ENCODE assay signal across 25 mouse cellular contexts in genomic region chr12:10941064-10941463, GRCm38 (mm10).
A peak's percentile ranks its signal among the peaks of the same experiment; 100 is the strongest.
DNase-seq lines count a peak whose midpoint lies in the region; ATAC-seq and TF ChIP-seq lines count a peak whose summit lies in the region.
"Had no signal": no experiment of that assay in that cellular context is flagged by ENCODE, and none has a peak within 500 bp of the region (broad histone marks: within the 10 kb centered on the region; RNA-seq: fewer than 3 reads in every experiment).

No protein-coding gene starts in this region.

- no peak overlapping the region for H3K4me2 ChIP-seq in forebrain, postnatal 0 days (ENCODE audit: low read depth)
- no peak overlapping the region for H3K4me2 ChIP-seq in lung, embryonic 14.5 days
- H3K4me2 ChIP-seq: heart, embryonic 11.5 days; hindbrain, embryonic 12.5 days; hindbrain, embryonic 15.5 days had no signal

- H3K27ac ChIP-seq in forebrain, postnatal 0 days (ENCODE audit: low read depth, low read length), result no peak overlapping the region
- no peak overlapping the region for H3K27ac ChIP-seq in forebrain, embryonic 10.5 days
- no peak overlapping the region for H3K27ac ChIP-seq in lung, embryonic 14.5 days (ENCODE audit: low read depth)
- H3K27ac ChIP-seq: gastrocnemius, adult 2 months; hindbrain, embryonic 12.5 days; hindbrain, embryonic 15.5 days had no signal

- H3K4me3 ChIP-seq in forebrain, postnatal 0 days (ENCODE audit: low read depth, low read length), result no peak overlapping the region
- no peak overlapping the region for H3K4me3 ChIP-seq in forebrain, embryonic 10.5 days
- H3K4me3 ChIP-seq in lung, embryonic 14.5 days (ENCODE audit: low read depth, low read length), result no peak overlapping the region
- H3K4me3 ChIP-seq: gastrocnemius, adult 2 months; hindbrain, embryonic 12.5 days; hindbrain, embryonic 15.5 days had no signal

- peak; percentile 69; the same call in 1 of the 2 replicates for ATAC-seq in forebrain, postnatal 0 days
- no peak for ATAC-seq in lung, embryonic 14.5 days (ENCODE audit: insufficient read depth)
- ATAC-seq: forebrain, embryonic 14.5 days; Patski had no signal

- TF ChIP-seq CTCF in forebrain, postnatal 0 days (IDR thresholded peaks at IDR 0.05; ENCODE audit: low read depth), result no peak
- no peak for TF ChIP-seq CTCF in lung, embryonic 14.5 days (IDR thresholded peaks at IDR 0.05; ENCODE audit: low read depth)

- 69% methylated on average over 3 of the region's 3 CpGs for WGBS in forebrain, postnatal 0 days
- WGBS in forebrain, embryonic 10.5 days, result 75% methylated on average over 3 of the region's 3 CpGs
- WGBS in lung, embryonic 14.5 days, result 36% methylated on average over 3 of the region's 3 CpGs

- no peaks in the 10 kb centered on the region for H3K4me1 ChIP-seq in forebrain, postnatal 0 days (ENCODE audit: insufficient read depth)
- 0 out of 2 replicates have a peak, but pooled peaks cover 3% of the 10 kb centered on the region for H3K4me1 ChIP-seq in forebrain, embryonic 10.5 days
- no peaks in the 10 kb centered on the region for H3K4me1 ChIP-seq in lung, embryonic 14.5 days (ENCODE audit: insufficient read depth)
- H3K4me1 ChIP-seq: hindbrain, embryonic 12.5 days; hindbrain, embryonic 15.5 days had no signal

- peak; percentile 19 for DNase-seq in forebrain, postnatal 0 days
- no peak for DNase-seq in forebrain, embryonic 10.5 days (ENCODE audit: extremely low spot score, low spot score)
- peak; percentile 59 for DNase-seq in kidney, postnatal 10 days
- no peak for DNase-seq in kidney, postnatal 14 days
- peak; percentile 6 for DNase-seq in lung, embryonic 14.5 days
- DNase-seq in lung, postnatal 25 days (ENCODE audit: low spot score), result no peak
- DNase-seq in brain, adult 2 months (ENCODE audit: low read depth, low spot score), result peak; percentile 6
- DNase-seq in embryo, embryonic 10 days (ENCODE audit: low spot score), result no peak
- DNase-seq: adrenal gland, postnatal 10 days; adrenal gland, postnatal 36 days; B cell, adult 2 months; cerebellum, adult 11-12 months; cerebellum, adult 8-10 months; cerebellum, postnatal 10 days; cerebellum, postnatal 36 days; gastrocnemius, adult 2 months; gastrocnemius, postnatal 14 days; heart, adult 11 months had no signal

- H3K36me3 ChIP-seq in forebrain, postnatal 0 days (ENCODE audit: insufficient read depth), result no peaks in the 10 kb centered on the region
- H3K36me3 ChIP-seq in forebrain, embryonic 10.5 days (replicated peaks), result no peaks in the 10 kb centered on the region
- no peaks in the 10 kb centered on the region for H3K36me3 ChIP-seq in lung, embryonic 14.5 days (ENCODE audit: insufficient read depth)
- H3K36me3 ChIP-seq: G1E; hindbrain, embryonic 12.5 days; hindbrain, embryonic 15.5 days had no signal

- H3K9ac ChIP-seq in forebrain, postnatal 0 days, result no peak overlapping the region
- no peak overlapping the region for H3K9ac ChIP-seq in lung, embryonic 14.5 days
- H3K9ac ChIP-seq: hindbrain, embryonic 12.5 days; hindbrain, embryonic 15.5 days had no signal

- H3K9me3 ChIP-seq in forebrain, postnatal 0 days (ENCODE audit: low read length), result no peaks in the 10 kb centered on the region
- H3K9me3 ChIP-seq in forebrain, embryonic 10.5 days, result no peaks in the 10 kb centered on the region
- no peaks in the 10 kb centered on the region for H3K9me3 ChIP-seq in lung, embryonic 14.5 days (ENCODE audit: low read depth, low read length)
- H3K9me3 ChIP-seq: G1E; hindbrain, embryonic 12.5 days; hindbrain, embryonic 15.5 days had no signal

- H3K27me3 ChIP-seq in forebrain, postnatal 0 days (ENCODE audit: insufficient read depth, low read length), result no peaks in the 10 kb centered on the region
- no peaks in the 10 kb centered on the region for H3K27me3 ChIP-seq in forebrain, embryonic 10.5 days (ENCODE audit: poor library complexity, severe bottlenecking)
- no peaks in the 10 kb centered on the region for H3K27me3 ChIP-seq in lung, embryonic 14.5 days (ENCODE audit: insufficient read depth, low read length)
- H3K27me3 ChIP-seq: CH12.LX; hindbrain, embryonic 12.5 days; hindbrain, embryonic 15.5 days had no signal

Comparison
In these comparisons a context has a peak if more than half of its experiments do, and no peak if none do; other contexts are left out.
1. DNase-seq: peak in forebrain, postnatal 0 days (single experiment), kidney, postnatal 10 days (single experiment), lung, embryonic 14.5 days (single experiment) and brain, adult 2 months (single experiment); none in forebrain, embryonic 10.5 days (single experiment), kidney, postnatal 14 days (single experiment), lung, postnatal 25 days (single experiment) and embryo, embryonic 10 days (single experiment).